Mouse (Mus musculus): ENCODE results near the gene Atp8b4. TPM values are rescaled to one million over a fixed set of nuclear protein-coding genes. Genes with fewer than 3 reads are reported as not detected.
A peak's percentile ranks its signal among the peaks of the same experiment; 100 is the strongest.

The Atp8b4 gene
- total RNA-seq, 2 experiments from 2014 or later: 0.14 to 0.16 TPM

GRCm38 (mm10) chr2:126450210-126450936, 50.1 kb downstream of the Atp8b4 start:
- intact Hi-C loops (cut with DNase I): no loop called here
- DNase-seq: peak; percentile 95

- DNase-seq: no peak
- intact Hi-C loops (cut with DNase I): no loop called here
These were observed 55.4 kb downstream of the Atp8b4 start for GRCm38 (mm10) chr2:126445039-126445438.

- intact Hi-C loops (cut with DNase I): no loop called here
- DNase-seq: no peak
These were observed 58.9 kb downstream of the Atp8b4 start for GRCm38 (mm10) chr2:126441586-126441985.

GRCm38 (mm10) chr2:126434712-126435111, 65.8 kb downstream of the Atp8b4 start:
- intact Hi-C loops (cut with DNase I): no loop called here
- DNase-seq: no peak

- DNase-seq: no peak
- intact Hi-C loops (cut with DNase I): no loop called here
These were observed 66.2 kb downstream of the Atp8b4 start for GRCm38 (mm10) chr2:126434305-126434704.

GRCm38 (mm10) chr2:126432481-126433066, 67.9 kb downstream of the Atp8b4 start:
- DNase-seq: no peak
- intact Hi-C loops (cut with DNase I): no loop called here

- intact Hi-C loops (cut with DNase I): loop anchor here (10.0 kb wide), 1 partner anchor 534 kb away; no protein-coding TSS in a partner anchor
- peak; percentile 67 for DNase-seq
These were observed 71.2 kb downstream of the Atp8b4 start for GRCm38 (mm10) chr2:126429282-126429681.

GRCm38 (mm10) chr2:126425223-126425622, 75.3 kb downstream of the Atp8b4 start:
- DNase-seq: no peak
- intact Hi-C loops (cut with DNase I): loop anchor here (10.0 kb wide), 1 partner anchor 530 kb away; no protein-coding TSS in a partner anchor

GRCm38 (mm10) chr2:126424714-126425113, 75.8 kb downstream of the Atp8b4 start:
- peak; percentile 55 for DNase-seq
- intact Hi-C loops (cut with DNase I): loop anchor here (10.0 kb wide), 1 partner anchor 530 kb away; no protein-coding TSS in a partner anchor

GRCm38 (mm10) chr2:126420901-126421300, 79.6 kb downstream of the Atp8b4 start:
- DNase-seq: no peak
- intact Hi-C loops (cut with DNase I): loop anchor here (10.0 kb wide), 1 partner anchor 526 kb away; no protein-coding TSS in a partner anchor

GRCm38 (mm10) chr2:126418916-126419315, 81.6 kb downstream of the Atp8b4 start:
- intact Hi-C loops (cut with DNase I): no loop called here
- DNase-seq: no peak

GRCm38 (mm10) chr2:126416772-126417171, 83.7 kb downstream of the Atp8b4 start:
- no peak for DNase-seq
- intact Hi-C loops (cut with DNase I): no loop called here

GRCm38 (mm10) chr2:126415981-126416380, 84.5 kb downstream of the Atp8b4 start:
- no peak for DNase-seq
- intact Hi-C loops (cut with DNase I): no loop called here

GRCm38 (mm10) chr2:126412759-126413158, 87.7 kb downstream of the Atp8b4 start:
- DNase-seq: no peak
- intact Hi-C loops (cut with DNase I): no loop called here

- DNase-seq: no peak
- intact Hi-C loops (cut with DNase I): no loop called here
These were observed 101.0 kb downstream of the Atp8b4 start for GRCm38 (mm10) chr2:126399454-126399853.

- intact Hi-C loops (cut with DNase I): no loop called here
These were observed 101.5 kb downstream of the Atp8b4 start for GRCm38 (mm10) chr2:126399017-126399416.

GRCm38 (mm10) chr2:126398216-126398615, 102.3 kb downstream of the Atp8b4 start:
- intact Hi-C loops (cut with DNase I): no loop called here
- DNase-seq: no peak

More at GRCm38 (mm10) chr2:126399017-126399416, 101.5 kb downstream of the Atp8b4 start:
- no peak for DNase-seq

GRCm38 (mm10) chr2:126397513-126397912, 103.0 kb downstream of the Atp8b4 start:
- intact Hi-C loops (cut with DNase I): no loop called here
- no peak for DNase-seq

- DNase-seq: no peak
- intact Hi-C loops (cut with DNase I): no loop called here
These were observed 105.5 kb downstream of the Atp8b4 start for GRCm38 (mm10) chr2:126394924-126395323.

GRCm38 (mm10) chr2:126387458-126388037, 112.9 kb downstream of the Atp8b4 start:
- no peak for DNase-seq
- intact Hi-C loops (cut with DNase I): no loop called here

- intact Hi-C loops (cut with DNase I): no loop called here
- no peak for DNase-seq
These were observed 114.4 kb downstream of the Atp8b4 start for GRCm38 (mm10) chr2:126386056-126386455.

GRCm38 (mm10) chr2:126380300-126380699, 120.2 kb downstream of the Atp8b4 start:
- no peak for DNase-seq
- intact Hi-C loops (cut with DNase I): no loop called here

Data from left cerebral cortex, postnatal 4 days (tissue).